Mouse (Mus musculus) CD8-positive naive resting alpha-beta T cell, adult 57 days (primary cell): Measurements from ENCODE around the gene Manea. TPM values are rescaled to one million over a fixed set of nuclear protein-coding genes. Genes with fewer than 3 reads are reported as not detected.

Experiments used
- total RNA-seq: library from RNA; stranded (reverse); gene quantifications from one replicate; pipeline ENCODE4 v1.2.4, GENCODE M21; 2023

The Manea gene
- total RNA-seq, result 18.7 TPM

DNA sequence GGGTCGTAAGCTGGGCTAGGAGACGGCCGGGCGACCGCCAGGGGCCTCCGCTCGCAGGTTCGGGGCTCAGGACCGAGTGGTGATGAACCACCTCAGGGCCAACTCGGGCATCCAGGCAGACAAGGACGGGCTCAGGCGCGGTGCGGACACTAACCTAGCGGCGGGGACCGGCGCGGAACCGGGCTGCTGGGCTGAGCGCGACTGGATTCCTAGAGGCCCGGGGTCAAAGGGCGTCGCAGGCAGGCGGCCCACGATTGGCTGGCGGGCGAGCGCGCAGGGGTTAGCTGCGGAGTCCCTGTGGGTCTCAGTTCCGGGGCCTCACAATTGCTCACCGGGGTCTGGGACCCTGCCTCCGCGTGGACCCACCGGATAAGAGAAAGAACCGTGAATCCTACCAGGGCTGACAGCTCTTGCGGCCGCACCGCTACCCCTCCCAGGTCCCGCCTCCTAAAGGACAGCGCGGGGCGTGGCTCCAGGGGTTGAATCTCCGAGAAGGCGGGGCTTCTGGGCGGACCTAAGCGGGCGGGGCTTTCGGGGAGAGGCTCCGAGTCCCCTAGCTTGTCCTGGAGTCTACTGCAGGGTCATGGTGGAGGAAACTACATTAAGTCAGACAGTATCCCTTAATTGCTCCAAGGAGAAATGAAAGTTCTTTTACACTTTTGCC, at the start of gene Manea:
TSS of gene Manea (minus strand) at position 449 of the 664 bp plus-strand sequence.

